ENCODE assay signal across 8 mouse cellular contexts in the genomic region with DNA sequence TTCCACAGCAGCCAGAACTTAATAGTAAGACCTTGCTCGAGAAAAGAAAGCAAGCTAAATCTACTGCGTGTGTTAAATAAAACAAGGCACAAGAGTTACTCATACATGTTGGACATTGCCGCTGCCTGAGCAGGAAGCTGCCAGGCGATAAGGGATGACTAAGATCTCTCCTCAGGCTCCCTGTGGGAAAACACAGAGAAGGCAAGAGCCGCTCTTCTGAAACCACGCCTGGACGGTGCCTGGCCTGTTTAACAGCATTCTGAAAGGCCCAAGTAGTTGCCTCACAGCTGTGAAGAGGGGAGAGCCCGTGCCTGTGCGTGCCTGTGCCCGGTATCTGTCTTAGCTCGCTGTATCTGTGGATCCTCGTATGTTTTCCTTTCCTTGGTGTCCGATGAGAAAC. TPM values are rescaled to one million over a fixed set of nuclear protein-coding genes. Genes with fewer than 3 reads are reported as not detected.
A peak's percentile ranks its signal among the peaks of the same experiment; 100 is the strongest.
DNase-seq lines count a peak whose midpoint lies in the region; ATAC-seq lines count a peak whose summit lies in the region.

No protein-coding gene starts in this region.

- no peak overlapping the region for H3K4me2 ChIP-seq in limb, embryonic 15.5 days
- H3K4me2 ChIP-seq in stomach, embryonic 14.5 days (replicated peaks; ENCODE audit: low read depth, low read length) = no peak overlapping the region

- no peak; the same call in 1 of the 2 replicates for ATAC-seq in limb, embryonic 15.5 days (ENCODE audit: insufficient number of reproducible peaks, low FRiP score, low TSS enrichment, low read depth)
- peak; percentile 33; the same call in 1 of the 2 replicates for ATAC-seq in stomach, embryonic 14.5 days (ENCODE audit: insufficient number of reproducible peaks, insufficient read depth, low FRiP score, low read depth)

- H3K27ac ChIP-seq in limb, embryonic 15.5 days = peak overlapping the region; percentile 64
- H3K27ac ChIP-seq in limb, embryonic 10.5 days = no peak overlapping the region
- no peak overlapping the region for H3K27ac ChIP-seq in brown adipose tissue, adult 24 weeks (replicated peaks; ENCODE audit: low read depth, low read length)
- 0 out of 2 replicates have a peak overlapping the region, but pooled peaks have one; percentile 6 for H3K27ac ChIP-seq in stomach, embryonic 14.5 days (ENCODE audit: low read length)

- H3K36me3 ChIP-seq in limb, embryonic 15.5 days = no peaks in the 10 kb centered on the region
- H3K36me3 ChIP-seq in limb, embryonic 10.5 days = no peaks in the 10 kb centered on the region
- no peaks in the 10 kb centered on the region for H3K36me3 ChIP-seq in stomach, embryonic 14.5 days (ENCODE audit: control insufficient read depth, insufficient read depth, low read length)

- H3K4me1 ChIP-seq in limb, embryonic 15.5 days = peaks cover 17% of the 10 kb centered on the region; the same call in 1 of the 2 replicates
- H3K4me1 ChIP-seq in limb, embryonic 10.5 days = peaks cover 30% of the 10 kb centered on the region
- H3K4me1 ChIP-seq in brown adipose tissue, adult 24 weeks (ENCODE audit: control insufficient read depth, insufficient read depth, insufficient read length, low read length) = peaks cover 10% of the 10 kb centered on the region
- H3K4me1 ChIP-seq in stomach, embryonic 14.5 days (ENCODE audit: control insufficient read depth, insufficient read depth, low read length) = peaks cover 8% of the 10 kb centered on the region; the same call in 1 of the 2 replicates

- H3K4me3 ChIP-seq in limb, embryonic 15.5 days = no peak overlapping the region
- H3K4me3 ChIP-seq in limb, embryonic 10.5 days = no peak overlapping the region
- H3K4me3 ChIP-seq in brown adipose tissue, adult 24 weeks (ENCODE audit: insufficient read depth, low read depth, low read length) = 0 out of 2 replicates have a peak overlapping the region, but pooled peaks have one; percentile 2
- H3K4me3 ChIP-seq in stomach, embryonic 14.5 days (ENCODE audit: low read depth, low read length) = no peak overlapping the region

- no peaks in the 10 kb centered on the region for H3K9me3 ChIP-seq in limb, embryonic 15.5 days
- H3K9me3 ChIP-seq in limb, embryonic 10.5 days (replicated peaks) = no peaks in the 10 kb centered on the region
- no peaks in the 10 kb centered on the region for H3K9me3 ChIP-seq in stomach, embryonic 14.5 days (ENCODE audit: control insufficient read depth, low read depth, low read length)

- no peaks in the 10 kb centered on the region for H3K27me3 ChIP-seq in limb, embryonic 15.5 days
- no peaks in the 10 kb centered on the region for H3K27me3 ChIP-seq in limb, embryonic 10.5 days (ENCODE audit: low read depth, poor library complexity, severe bottlenecking)
- no peaks in the 10 kb centered on the region for H3K27me3 ChIP-seq in stomach, embryonic 14.5 days (ENCODE audit: control insufficient read depth, insufficient read depth, low read length)

- intact Hi-C loops in heart, postnatal 25 days (cut with DNase I) = no loop called here

- 61% methylated on average over 13 of the region's 13 CpGs for WGBS in limb, embryonic 15.5 days
- WGBS in limb, embryonic 10.5 days = 79% methylated on average over 13 of the region's 13 CpGs
- 58% methylated on average over 13 of the region's 13 CpGs for WGBS in stomach, embryonic 14.5 days

- no peak overlapping the region for H3K9ac ChIP-seq in limb, embryonic 15.5 days
- no peak overlapping the region for H3K9ac ChIP-seq in stomach, embryonic 14.5 days (replicated peaks; ENCODE audit: low read depth, low read length)

- no peak for DNase-seq in limb, embryonic 10.5 days (ENCODE audit: low spot score)
- peak; percentile 58 for DNase-seq in heart, postnatal 25 days (ENCODE audit: low spot score)
- no peak for DNase-seq in spleen, postnatal 4 days (ENCODE audit: low spot score in 2 of 2)
- no peak for DNase-seq in layer of hippocampus, adult 18-20 months (ENCODE audit: low spot score in 2 of 2)
- no peak for DNase-seq in layer of hippocampus, adult 9-11 months

RNA-seq across cellular contexts. Expression of a gene that starts 17.2 kb away (rescaled TPM):
- polyA plus RNA-seq in limb, embryonic 15.5 days (2015; fragmentation: Nextera tagmentation; extraction: Ambion mirVana) = 146 and 157 TPM in 2 replicates
- 148 and 162 TPM in 2 replicates for polyA plus RNA-seq in limb, embryonic 10.5 days (2016; fragmentation: Nextera tagmentation; extraction: Ambion mirVana)
- 158 and 181 TPM in 2 replicates for polyA plus RNA-seq in brown adipose tissue, adult 24 weeks (2012; ENCODE audit: insufficient read depth, insufficient read length, missing spikeins)
- 10 to 100 TPM; 58.9 to 64.6 TPM for total RNA-seq in heart, postnatal 25 days (2021)
- 160 and 167 TPM in 2 replicates for polyA plus RNA-seq in stomach, embryonic 14.5 days (2014; fragmentation: Nextera tagmentation; extraction: Ambion mirVana)
- total RNA-seq in layer of hippocampus, adult 18-20 months (2021) = 10 to 100 TPM; 82.1 to 83.8 TPM

Comparison
In these comparisons a context has a peak if more than half of its experiments do, and no peak if none do; other contexts are left out.
1. H3K27ac ChIP-seq: peak in limb, embryonic 15.5 days (single experiment) and stomach, embryonic 14.5 days (single experiment); none in limb, embryonic 10.5 days (single experiment) and brown adipose tissue, adult 24 weeks (single experiment).